Mouse (Mus musculus): ENCODE results near the gene Cd4.

Cd4 gene

DNA sequence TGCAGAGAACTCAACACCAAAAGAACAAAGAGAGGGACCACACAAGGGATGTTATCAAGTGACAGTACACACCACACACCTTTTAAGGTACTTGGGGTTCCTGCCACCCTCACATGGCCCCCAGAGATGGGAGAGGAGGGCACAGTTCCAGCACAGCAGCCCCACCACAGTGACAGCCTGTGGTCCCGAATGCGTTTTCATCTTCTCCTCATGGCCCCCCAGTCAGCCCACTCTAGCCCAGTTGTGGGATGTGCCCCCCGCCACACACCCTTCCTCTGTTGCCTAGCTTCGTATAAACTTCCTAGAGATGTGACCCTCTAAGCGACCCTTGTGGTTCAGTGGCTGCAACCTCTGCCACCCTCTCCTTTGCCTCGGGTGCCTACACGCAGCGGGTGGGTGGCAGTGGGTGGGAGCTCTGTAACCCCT is 2.1 kb downstream of the Cd4 start:
- in situ Hi-C loops (cut with MboI, MseI) = no loop called here

DNA sequence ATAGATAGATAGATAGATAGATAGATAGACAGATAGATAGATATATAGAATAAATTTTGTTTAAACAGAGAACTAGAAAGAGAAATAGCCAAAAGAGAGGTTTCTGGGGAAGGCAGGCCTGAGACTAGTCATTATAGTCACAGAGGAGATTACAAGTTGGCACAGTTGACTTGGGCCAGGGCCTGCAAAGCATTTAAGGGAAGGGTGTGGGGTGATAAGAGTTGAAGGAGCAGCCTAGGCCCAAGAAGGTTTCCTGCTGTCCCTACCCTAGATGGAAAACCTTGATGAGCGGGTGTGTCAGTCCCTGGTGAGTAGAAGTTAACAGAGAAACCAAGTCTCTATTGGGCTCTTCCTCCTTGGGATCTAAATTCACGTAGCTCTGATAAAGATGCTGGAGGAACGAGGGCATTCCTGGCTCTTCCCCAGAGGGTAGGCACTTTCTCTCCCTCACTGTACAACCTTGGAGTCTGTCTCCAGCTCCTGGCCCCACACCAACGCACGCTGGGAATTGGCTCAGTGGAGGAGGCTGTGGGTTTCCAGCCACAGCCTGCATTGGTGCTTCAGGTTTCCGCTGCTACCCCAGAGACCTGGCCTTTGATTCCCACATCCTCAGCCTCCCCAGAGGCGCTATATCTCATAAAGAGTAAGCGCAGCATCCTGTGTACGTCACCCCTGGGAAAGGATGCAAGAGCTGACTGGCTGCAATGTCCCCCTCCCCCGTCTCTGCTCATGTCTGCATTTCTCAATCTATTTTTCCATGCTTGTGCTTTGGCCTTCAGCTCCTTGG is 3.1 kb downstream of the Cd4 start:
- in situ Hi-C loops (cut with MboI, MseI) = no loop called here

DNA sequence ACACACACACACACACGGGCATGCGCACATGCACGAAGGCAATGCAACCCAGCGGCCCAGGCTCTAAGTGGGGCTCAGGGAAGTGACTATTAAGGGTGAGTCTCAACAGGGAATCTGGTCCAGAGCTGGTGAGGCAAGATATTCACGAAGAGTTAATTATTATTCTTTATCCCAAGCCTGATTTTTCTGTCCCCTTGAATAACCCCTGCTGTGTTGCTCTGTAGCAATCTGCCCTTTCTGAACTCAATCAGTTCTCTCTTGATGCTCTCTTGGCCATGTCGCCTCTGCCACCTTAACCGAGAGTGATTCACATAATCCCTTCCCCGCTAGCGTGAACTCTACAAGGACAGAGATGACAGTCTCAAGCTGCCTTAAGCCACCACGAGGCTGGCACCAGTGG is 4.7 kb downstream of the Cd4 start:
- in situ Hi-C loops (cut with MboI, MseI) = no loop called here

DNA sequence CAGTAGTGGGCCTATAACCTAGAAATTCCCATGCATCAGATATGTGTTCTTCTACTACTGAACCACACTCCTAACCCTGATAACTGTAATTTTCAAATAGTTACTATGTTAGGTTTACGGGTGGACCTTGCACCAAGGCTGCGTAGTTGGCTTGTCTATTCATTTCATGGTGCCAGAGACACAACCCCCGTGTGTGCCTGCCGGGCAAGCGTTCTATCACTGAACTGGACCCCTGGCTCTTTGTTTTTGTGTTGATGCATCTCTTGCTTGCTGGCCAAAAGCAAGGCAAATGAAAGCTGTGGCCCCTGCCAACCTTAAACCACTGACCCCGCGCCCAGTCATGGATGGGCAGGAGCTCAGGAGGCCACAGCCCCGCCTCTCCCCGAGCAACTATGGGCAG is 6.2 kb downstream of the Cd4 start:
- in situ Hi-C loops (cut with MboI, MseI) = no loop called here

DNA sequence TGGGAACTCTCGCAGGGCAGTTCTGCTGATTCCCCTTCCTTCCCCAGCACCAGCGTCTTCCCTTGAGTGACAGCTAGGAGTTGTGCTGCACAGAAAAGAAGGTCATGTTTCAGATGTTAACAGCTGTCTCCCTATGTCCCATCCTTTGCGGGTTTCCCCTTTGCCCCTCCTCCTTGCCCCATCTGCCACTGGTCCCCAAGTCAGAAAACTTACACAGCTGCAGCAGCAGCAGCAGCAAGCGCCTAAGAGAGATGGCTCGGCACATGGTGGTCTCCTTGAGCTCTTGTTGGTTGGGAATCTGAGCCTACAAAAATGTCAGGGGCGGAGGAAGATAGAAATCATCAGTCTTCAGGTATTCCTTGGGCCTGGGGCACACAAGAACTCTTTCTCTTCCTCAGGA is 8.6 kb downstream of the Cd4 start:
- in situ Hi-C loops (cut with MboI, MseI) = no loop called here

DNA sequence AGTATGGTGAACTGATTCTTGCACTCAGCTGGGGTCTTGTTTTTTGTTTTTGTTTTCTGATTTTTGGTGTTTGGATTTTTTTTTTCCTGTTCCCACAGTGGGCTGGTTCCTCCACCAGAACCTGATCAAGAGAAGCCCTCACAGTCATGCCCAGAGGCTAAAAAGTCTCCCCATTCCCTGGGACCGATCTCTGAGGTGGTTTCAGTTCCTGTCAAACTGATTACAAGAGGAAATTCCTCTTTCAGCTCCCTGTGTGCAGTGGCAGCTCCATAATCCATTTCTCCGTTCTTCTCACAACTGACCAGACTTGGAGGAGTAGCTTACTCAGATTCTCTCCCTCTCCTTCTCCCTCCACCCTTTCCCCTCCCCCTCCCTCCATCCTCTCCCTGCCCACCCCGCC is 13.7 kb downstream of the Cd4 start:
- in situ Hi-C loops (cut with MboI, MseI) = no loop called here

DNA sequence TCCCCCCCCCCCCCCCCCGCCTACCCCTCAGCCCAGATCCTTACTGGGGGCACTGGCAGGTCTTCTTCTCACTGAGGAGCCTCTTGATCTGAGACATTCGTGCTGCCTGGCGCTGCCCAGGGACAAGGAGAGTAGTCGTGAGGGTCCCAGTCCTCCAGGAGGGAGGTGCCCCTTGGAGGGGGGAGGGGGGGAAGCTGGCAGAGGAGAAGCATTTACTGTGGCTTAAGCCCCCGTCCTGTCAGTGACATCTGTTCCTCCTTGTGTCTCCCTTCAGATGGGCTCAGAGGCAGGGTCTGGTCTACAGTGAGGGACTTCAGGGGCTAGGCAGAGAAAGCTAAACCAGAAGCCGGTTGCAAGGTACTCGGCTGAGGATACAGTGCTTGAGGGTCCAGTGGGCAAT is 21.5 kb downstream of the Cd4 start:
- in situ Hi-C loops (cut with MboI, MseI) = loop anchor here (10.0 kb wide), 1 partner anchor 68 kb away; the partner anchor contains the start of gene Mlf2

DNA sequence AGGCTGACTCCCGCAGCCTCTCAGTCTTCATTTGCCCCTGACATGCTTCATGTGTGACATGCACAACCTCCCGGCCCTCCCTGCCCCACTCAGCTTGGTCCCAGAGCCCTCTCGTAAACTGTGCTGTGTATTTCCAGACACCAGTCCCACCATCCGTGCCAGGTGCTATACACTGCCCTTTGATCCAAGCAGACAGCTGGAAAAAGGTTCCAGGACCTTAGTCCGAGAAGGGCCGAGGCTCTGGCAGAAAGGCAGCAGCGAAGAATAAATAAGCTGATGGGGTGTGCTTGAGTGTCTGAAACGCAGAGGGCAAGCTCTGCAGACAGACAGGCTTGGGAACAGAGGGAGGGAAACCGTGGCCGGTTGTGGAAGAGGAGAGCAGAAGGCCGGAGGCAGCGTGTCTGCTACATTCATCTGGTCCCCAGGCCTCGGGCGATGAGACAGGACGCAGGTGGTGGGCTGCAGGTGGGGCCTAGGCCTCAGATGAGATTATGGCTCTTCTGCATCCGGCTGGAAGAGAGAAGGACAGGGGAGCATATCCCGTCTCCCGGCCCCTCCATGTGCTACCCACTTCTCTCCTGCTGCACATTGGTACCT is 22.2 kb downstream of the Cd4 start:
- in situ Hi-C loops (cut with MboI, MseI) = loop anchor here (10.0 kb wide), 1 partner anchor 69 kb away; the partner anchor contains the start of gene Mlf2

DNA sequence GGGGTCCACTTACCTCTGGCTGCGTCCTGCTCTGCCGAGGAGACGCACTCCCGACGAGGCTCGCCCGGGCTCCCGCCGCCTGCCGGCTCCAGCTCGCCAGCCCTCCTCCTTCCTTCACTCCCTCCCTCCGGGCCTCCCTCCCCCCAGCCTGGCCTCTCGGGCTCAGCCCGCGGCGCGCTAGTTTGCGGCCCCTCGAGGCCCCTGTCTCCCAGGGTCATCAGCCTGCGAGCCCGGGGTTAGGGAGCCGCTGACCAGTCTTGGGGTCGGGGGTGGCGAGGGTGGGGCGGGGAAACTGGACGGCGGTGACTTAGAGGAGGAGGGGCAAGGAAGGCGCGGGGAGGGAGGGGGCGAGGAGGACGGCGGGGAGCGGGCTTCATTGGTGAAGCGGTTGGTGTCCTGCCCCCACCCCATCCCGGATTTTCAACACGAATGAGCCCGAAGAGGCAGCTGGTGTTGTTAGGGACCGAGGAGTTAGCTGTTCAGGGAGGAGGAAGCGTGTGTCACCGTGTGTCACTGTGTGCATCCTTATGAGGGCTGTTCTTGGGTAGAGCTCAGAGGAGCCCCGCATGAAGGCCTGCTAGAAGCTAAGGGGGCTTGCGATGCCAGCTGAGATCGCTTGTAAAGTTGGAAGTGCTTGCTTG is 24.2 kb downstream of the Cd4 start, which contains the start of gene Gpr162:
Gene Gpr162, minus strand, starts transcription at position 326 of the 641 bp plus-strand sequence.
- in situ Hi-C loops (cut with MboI, MseI) = loop anchor here (10.0 kb wide), 1 partner anchor 71 kb away; the partner anchor contains the start of gene Mlf2

DNA sequence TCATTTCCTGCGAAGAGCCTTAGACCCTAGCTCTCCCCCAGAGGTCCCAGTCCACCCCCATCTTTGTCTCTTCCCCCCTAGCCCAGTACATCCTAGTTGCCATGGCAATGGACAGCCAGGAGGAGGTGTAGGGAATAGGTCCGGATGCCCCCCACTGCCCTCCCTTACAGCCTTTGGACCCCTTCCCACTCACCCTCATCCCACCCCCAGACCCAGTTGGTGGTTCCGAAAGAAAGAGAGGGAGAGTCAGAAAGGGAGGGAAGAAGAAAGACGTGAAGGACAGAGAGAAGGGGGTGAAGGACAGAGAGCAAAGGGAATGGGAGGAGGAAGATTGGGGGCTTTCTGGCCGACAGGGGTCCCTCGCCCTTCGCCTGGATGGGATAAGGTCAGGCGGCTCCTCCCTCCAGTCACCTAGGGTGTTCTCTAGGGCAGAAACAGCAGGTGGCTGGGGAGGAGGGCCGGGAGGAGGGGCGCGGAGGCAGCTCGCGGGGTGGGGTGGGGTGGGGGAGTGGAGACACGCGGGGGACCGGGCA is 24.8 kb downstream of the Cd4 start:
- in situ Hi-C loops (cut with MboI, MseI) = loop anchor here (10.0 kb wide), 1 partner anchor 72 kb away; the partner anchor contains the start of gene Mlf2

DNA sequence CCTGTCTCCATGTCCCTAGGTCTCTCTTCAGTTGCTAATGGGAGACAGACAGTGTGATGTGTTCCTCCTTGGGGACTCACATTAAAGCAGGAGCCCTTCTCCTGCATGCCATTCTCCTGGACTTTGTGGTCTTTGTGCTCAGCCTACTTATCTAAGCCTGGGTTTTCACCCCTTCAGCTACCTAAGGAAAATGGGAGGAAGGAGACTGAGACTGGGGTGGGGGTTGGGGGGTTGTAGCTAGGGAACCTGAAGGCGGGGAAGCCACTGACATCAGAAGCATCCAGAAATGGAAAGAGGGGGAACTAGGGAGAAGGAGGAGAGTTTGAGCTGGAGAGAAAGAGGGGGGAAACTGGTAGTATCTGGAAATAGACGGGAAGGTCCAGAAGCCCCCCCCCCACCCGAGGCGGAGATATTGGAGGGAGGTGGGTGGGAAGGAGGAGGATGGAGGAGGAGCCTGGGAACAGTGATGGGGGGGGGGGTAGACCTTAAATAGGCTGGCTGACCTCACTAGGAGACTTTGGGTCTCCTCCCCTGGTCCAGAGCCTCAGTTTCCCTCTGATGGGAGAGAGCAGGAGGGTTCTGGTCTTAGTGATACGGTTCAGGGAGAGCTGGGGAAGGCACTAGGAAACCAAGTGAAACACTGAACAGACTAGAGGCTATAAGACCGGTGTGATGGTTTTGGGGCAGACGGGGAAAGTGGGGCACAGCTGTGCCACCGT is 25.5 kb downstream of the Cd4 start:
- in situ Hi-C loops (cut with MboI, MseI) = loop anchor here (10.0 kb wide), 1 partner anchor 72 kb away; the partner anchor contains the start of gene Mlf2

DNA sequence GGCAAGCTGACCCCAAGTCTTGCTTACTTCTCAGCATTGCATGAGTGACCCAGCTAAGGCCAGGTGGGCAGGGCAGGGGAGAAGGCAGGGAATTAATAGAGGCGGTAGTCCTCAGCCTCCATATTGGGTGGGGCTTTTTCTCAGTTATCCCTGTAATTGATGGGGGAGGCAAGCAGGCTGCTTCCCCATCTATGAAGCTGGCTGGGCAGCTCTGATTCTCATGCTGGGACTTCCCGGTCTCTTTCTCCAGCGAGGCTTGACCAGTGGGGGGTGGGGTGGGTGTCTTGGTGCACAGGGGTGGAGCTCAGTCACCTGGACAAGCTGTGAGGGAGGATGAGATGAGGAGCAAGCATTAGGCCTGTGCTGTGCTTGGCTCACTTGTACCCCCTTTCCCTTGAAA is 26.2 kb downstream of the Cd4 start:
- in situ Hi-C loops (cut with MboI, MseI) = loop anchor here (10.0 kb wide), 1 partner anchor 73 kb away; the partner anchor contains the start of gene Mlf2

DNA sequence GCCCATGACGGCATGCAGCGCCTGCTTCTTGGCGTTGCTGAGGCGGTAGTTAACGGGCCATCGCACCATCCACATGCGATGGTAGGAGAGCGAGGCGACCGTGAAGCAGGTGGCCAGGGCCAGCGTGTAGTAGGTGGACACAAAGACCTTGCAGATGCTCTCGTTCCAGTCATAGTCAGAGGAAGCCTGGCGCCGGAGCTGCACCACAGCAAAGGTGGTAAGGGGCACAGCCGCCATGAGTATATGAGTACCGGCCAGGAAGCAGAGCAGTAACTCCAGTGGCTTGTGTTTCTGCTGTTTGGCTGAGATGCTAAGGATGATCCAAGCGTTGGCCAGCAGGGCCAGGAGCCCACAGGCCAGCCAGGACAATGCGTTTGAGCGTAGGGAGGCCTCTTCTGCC is 26.8 kb downstream of the Cd4 start:
- in situ Hi-C loops (cut with MboI, MseI) = loop anchor here (10.0 kb wide), 1 partner anchor 74 kb away; the partner anchor contains the start of gene Mlf2

DNA sequence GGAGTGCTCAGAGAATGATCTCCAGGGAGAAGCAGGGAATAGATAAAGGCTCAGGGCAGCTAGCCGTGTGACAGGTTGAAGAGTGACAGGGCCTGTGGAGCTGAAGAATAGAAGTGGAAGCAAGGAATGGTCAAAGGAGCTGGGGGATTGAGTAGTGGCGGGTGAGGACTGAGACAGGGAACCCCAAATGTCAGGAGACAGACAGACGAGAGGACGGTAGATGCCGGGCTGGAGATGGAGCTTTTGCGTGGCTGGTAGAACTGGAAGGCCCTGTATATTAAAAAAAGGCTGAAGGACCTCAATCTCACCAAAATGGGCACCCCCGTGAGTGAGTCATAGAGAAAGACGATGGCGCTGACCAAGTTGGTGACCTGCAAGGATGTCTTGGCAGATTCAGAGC is 27.5 kb downstream of the Cd4 start:
- in situ Hi-C loops (cut with MboI, MseI) = loop anchor here (10.0 kb wide), 1 partner anchor 74 kb away; the partner anchor contains the start of gene Mlf2

DNA sequence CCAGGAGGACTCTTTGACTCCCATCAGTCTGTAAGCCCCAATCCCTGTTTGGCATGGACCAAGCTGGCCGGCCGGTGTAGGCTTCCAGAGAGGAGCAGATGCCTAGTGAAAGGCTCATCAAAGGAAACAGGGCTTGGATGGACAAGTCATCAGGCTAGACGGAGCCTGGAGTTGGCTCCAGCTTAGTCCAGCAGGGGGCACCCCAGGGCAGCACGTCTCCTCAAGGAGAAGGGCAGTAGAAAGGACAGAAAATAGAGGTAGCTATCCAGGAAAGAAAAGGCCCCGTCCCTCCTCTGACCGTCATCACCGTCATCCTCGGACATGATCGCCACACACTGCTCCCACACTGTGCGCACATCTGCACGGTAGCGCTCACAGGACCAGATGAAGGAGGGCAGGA is 28.3 kb downstream of the Cd4 start:
- in situ Hi-C loops (cut with MboI, MseI) = loop anchor here (10.0 kb wide), 1 partner anchor 75 kb away; the partner anchor contains the start of gene Mlf2

DNA sequence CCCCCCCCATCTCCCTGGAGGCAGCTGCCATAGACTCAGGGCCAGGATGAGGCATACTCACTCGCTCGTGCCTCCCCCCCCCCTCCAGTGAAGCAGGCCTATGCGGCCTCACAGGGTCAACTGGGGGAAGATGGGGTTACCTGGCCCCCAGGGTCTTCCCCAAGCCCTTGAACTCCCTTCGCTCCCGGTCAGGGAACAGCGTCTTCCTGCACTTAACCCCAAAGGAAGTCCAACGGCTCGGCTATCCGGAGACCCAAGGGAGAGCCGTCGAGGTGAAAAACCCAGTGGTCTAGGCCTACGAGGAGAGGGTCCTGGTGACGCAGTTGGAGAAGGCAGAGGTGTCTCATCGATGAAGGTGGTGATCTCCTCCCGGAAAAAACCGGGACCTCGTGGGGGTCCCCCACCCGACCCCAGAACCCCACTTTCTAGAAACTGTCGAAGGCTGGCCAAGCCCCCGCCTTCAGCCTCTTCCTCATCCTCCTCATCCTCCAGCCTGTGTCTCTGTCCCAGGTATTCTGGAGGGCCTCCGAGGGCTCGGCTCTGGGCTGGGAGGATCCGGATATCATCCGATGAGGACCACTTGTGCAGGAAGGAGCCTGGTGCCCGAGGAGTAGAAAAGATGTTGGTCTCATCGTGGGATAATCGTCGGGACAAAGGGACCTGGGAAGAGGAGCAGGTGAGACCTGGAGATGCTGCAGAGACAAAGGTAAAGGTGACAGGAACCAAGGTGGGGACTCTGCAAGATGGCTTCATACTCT is 29.3 kb downstream of the Cd4 start:
- in situ Hi-C loops (cut with MboI, MseI) = no loop called here

DNA sequence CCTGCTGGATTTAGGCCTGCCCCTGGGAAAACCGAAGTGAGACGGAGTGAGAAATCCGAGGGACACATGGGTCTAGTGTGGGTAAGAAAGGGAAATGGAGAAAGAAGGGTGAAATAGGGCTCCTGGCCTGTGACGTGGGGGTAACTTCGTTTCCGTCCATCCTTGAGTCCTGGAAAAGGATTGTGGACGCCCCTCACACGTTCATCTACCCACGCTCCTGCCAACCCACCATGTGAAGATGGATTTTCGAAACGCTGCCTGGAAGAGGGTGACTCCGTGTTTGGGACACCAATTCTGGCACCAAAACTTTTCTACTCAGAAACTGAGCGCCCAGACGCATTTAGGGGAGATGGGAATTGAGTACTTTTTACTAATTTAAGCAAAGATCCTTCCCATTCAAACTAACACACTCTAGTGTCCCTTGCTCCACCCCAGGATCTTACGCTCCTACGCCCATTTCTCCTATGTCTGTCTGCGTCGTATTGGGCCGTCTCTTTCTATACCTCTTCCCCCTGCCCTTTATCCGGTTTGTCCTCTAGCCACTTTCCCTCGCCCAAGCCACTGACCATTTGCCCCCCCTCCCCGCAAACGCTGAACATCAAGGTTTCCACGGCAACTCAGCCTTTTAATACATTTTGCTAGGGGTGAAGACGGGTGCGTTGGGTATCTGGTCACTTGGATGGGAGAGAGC is 30.0 kb downstream of the Cd4 start:
- in situ Hi-C loops (cut with MboI, MseI) = no loop called here

DNA sequence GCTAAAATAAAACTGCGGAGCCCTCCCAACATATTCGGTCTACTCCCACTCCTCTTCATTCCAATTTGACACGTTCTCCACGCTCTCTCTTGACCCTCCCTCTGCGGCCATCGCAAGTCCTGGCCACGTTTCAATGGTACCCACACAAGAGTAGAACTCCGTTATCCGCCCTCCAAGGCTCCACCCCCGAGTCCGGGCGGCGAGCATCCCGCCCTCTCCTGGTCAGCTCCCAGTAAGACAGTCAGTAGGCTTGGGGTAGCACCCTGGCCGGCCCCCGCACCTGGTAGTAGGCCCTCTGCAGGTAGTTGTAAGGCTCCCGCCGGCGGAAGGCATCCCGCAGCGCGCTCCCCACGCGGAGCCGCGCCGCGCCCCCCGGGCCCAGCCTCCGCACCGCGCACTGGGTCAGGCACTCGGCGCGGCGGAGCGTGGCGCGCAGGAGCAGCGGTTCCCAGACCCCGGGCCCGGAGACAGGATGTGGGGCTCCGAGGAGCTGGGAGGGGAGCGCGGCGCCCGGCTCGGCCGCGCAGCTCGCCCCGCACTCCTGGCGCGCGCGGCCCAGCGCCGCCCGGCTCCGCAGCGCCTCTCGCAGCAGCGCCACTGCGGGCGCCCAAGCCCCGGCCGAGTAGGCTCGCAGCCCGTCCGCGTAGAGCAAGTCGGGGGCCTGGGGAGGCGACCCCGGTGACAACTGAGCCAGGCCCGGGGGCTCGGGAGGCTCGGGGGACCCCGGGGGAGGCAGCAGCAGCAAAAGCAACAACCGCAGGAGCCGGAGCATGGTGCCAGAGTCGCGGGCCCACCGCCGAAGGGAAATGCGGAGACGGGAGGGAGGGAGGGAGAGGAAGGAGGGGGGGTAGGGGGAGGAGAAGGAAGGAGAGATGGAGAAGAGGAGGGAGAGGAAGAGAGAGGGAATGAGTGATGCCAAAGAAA is 30.8 kb downstream of the Cd4 start, which contains the start of gene P3h3:
Gene P3h3, minus strand, starts transcription at position 837 of the 924 bp plus-strand sequence.
- in situ Hi-C loops (cut with MboI, MseI) = no loop called here

DNA sequence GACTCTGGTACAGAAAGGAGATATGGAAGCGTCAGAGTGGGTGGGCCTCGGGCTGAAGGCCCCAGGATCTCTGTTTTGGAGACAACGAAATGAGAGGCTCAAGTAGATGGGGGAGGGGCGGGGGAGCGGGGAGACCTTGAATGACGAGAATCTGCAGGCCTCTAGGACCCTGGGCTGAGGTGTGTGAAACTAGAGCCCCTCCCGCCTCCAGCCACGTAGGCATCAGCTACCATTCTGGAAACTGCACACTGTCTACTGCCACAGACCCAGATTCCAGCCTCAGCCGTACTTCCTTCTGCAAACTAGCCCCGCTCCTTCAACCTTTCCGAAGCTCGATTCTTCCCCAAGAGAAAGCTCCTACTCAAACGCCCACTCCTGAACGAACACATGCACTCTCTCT is 31.7 kb downstream of the Cd4 start:
- in situ Hi-C loops (cut with MboI, MseI) = no loop called here
